Mouse (Mus musculus) hindbrain, embryonic 14.5 days (tissue): ENCODE measurements around the gene Maml2. TPM values are rescaled to one million over a fixed set of nuclear protein-coding genes. Genes with fewer than 3 reads are reported as not detected.

Experiments used
- ATAC-seq: fragments of 200-750 bp; cut with Nextera tagmentation; 2 replicates; pipeline ENCODE4 v1.8.0; 2017; ENCODE audit warnings: moderate number of reproducible peaks, mild to moderate bottlenecking, moderate TSS enrichment, moderate library complexity; ENCODE audit not compliant: low FRiP score
- DNase-seq: peaks from one replicate; pipeline ENCODE4 v3.0.0-alpha.2; 2015; ENCODE audit warnings: low spot score
- H3K27ac ChIP-seq: fragments of 300-500 bp; sonication (generic); 2 replicates; pipeline ENCODE4 v1.5.1; 2014; ENCODE audit warnings: mild to moderate bottlenecking, moderate library complexity
- H3K27me3 ChIP-seq: fragments of 300-500 bp; sonication (generic); 2 replicates; pipeline ENCODE4 v1.6.1; 2014; ENCODE audit warnings: mild to moderate bottlenecking, low read length, mixed read lengths; ENCODE audit not compliant: control insufficient read depth, insufficient read depth
- H3K36me3 ChIP-seq: fragments of 300-500 bp; sonication (generic); replicated peaks from 2 replicates; pipeline ENCODE4 v1.6.1; 2014; ENCODE audit not compliant: control insufficient read depth, insufficient read depth
- H3K4me1 ChIP-seq: fragments of 300-500 bp; sonication (generic); replicated peaks from 2 replicates; pipeline ENCODE4 v1.6.1; 2014; ENCODE audit warnings: antibody characterized with exemption, low read length, mixed read lengths; ENCODE audit not compliant: control insufficient read depth, insufficient read depth
- H3K4me2 ChIP-seq: fragments of 300-500 bp; sonication (generic); replicated peaks from 2 replicates; pipeline ENCODE4 v1.6.1; 2014; ENCODE audit warnings: mild to moderate bottlenecking, moderate library complexity
- H3K4me3 ChIP-seq: fragments of 300-500 bp; sonication (generic); replicated peaks from 2 replicates; pipeline ENCODE4 v1.5.1; 2014; ENCODE audit warnings: mild to moderate bottlenecking, low read length
- H3K9ac ChIP-seq: fragments of 300-500 bp; sonication (generic); 2 replicates; pipeline ENCODE4 v1.6.1; 2014
- H3K9me3 ChIP-seq: fragments of 300-500 bp; sonication (generic); 2 replicates; pipeline ENCODE4 v1.6.1; 2016; ENCODE audit warnings: low read length; ENCODE audit not compliant: control insufficient read depth
- WGBS: fragments of 180-500 bp; shearing (Covaris S2); extraction: QIAGEN DNeasy Blood & Tissue Kit; methylation state at CpG from one replicate; pipeline ENCODE4 v1.1.7; 2014; 5-methylcytosine and 5-hydroxymethylcytosine counted together
- polyA plus RNA-seq: library from polyadenylated mRNA; unstranded; fragments of >200 nt; fragmentation: Nextera tagmentation; extraction: Ambion mirVana; gene quantifications from 2 replicates; pipeline ENCODE4 v1.2.1, GENCODE M21; 2014

The Maml2 gene
- polyA plus RNA-seq, 1 experiment from 2014 or later, result 10.8 TPM

- Histone ChIP-seq H3K4me1 (peaks cover 18% of the 10 kb centered on the region), H3K9ac (no peak overlapping the region), H3K4me2 (no peak overlapping the region), H3K4me3 (no peak overlapping the region), H3K9me3 (no peaks in the 10 kb centered on the region), H3K27ac (no peak overlapping the region), H3K27me3 (no peaks in the 10 kb centered on the region), H3K36me3 (no peaks in the 10 kb centered on the region)
- no peak for DNase-seq
- WGBS, result 63% methylated on average over 6 of the region's 6 CpGs
- no peak for ATAC-seq
Observed at GRCm38 (mm10) chr9:13540781-13541180, 243.0 kb downstream of the Maml2 start.

- Histone ChIP-seq H3K4me3 (no peak overlapping the region), H3K27ac (peak overlapping the region; percentile 47; the same call in 1 of the 2 replicates)
Observed at GRCm38 (mm10) chr9:13543167-13543566, 245.4 kb downstream of the Maml2 start.

GRCm38 (mm10) chr9:13544133-13544532 lies 246.4 kb downstream of the Maml2 start:
- Histone ChIP-seq H3K4me2 (no peak overlapping the region), H3K9me3 (no peaks in the 10 kb centered on the region), H3K27ac (no peak overlapping the region), H3K9ac (no peak overlapping the region), H3K4me3 (no peak overlapping the region), H3K36me3 (no peaks in the 10 kb centered on the region), H3K27me3 (no peaks in the 10 kb centered on the region), H3K4me1 (peaks cover 9% of the 10 kb centered on the region; the same call in 1 of the 2 replicates)
- no peak for ATAC-seq
- DNase-seq, result no peak
- 53% methylated on average over 8 of the region's 8 CpGs for WGBS

More at GRCm38 (mm10) chr9:13543167-13543566, 245.4 kb downstream of the Maml2 start:
- no peak for DNase-seq
- Histone ChIP-seq H3K9me3 (no peaks in the 10 kb centered on the region), H3K9ac (peak overlapping the region; percentile 31; the same call in 1 of the 2 replicates), H3K27me3 (no peaks in the 10 kb centered on the region), H3K36me3 (no peaks in the 10 kb centered on the region), H3K4me2 (peak overlapping the region; percentile 0; the same call in 1 of the 2 replicates), H3K4me1 (peaks cover 10% of the 10 kb centered on the region; the same call in 1 of the 2 replicates)
- peak; percentile 67 for ATAC-seq
- 41% methylated on average over 8 of the region's 8 CpGs for WGBS

- Histone ChIP-seq H3K9me3 (no peaks in the 10 kb centered on the region), H3K27ac (no peak overlapping the region), H3K27me3 (no peaks in the 10 kb centered on the region), H3K4me2 (no peak overlapping the region), H3K4me1 (peaks cover 4% of the 10 kb centered on the region; the same call in 1 of the 2 replicates), H3K4me3 (no peak overlapping the region), H3K9ac (no peak overlapping the region), H3K36me3 (no peaks in the 10 kb centered on the region)
- no peak for ATAC-seq
- WGBS, result 81% methylated on average over 6 of the region's 6 CpGs
- DNase-seq, result no peak
Observed at GRCm38 (mm10) chr9:13545726-13546125, 248.0 kb downstream of the Maml2 start.

GRCm38 (mm10) chr9:13549911-13550310 lies 252.2 kb downstream of the Maml2 start:
- WGBS, result 59% methylated on average over 3 of the region's 3 CpGs
- Histone ChIP-seq H3K9me3 (no peaks in the 10 kb centered on the region), H3K4me2 (no peak overlapping the region), H3K36me3 (no peaks in the 10 kb centered on the region), H3K4me3 (no peak overlapping the region), H3K9ac (no peak overlapping the region), H3K4me1 (no peaks in the 10 kb centered on the region), H3K27ac (no peak overlapping the region), H3K27me3 (no peaks in the 10 kb centered on the region)
- ATAC-seq, result no peak
- no peak for DNase-seq

GRCm38 (mm10) chr9:13552380-13553052 lies 254.8 kb downstream of the Maml2 start:
- no peaks in the 10 kb centered on the region for H3K4me1 ChIP-seq
- 72% methylated on average over 5 of the region's 5 CpGs for WGBS
- H3K4me3 ChIP-seq, result no peak overlapping the region
- no peak overlapping the region for H3K9ac ChIP-seq
- DNase-seq, result no peak
- H3K4me2 ChIP-seq, result no peak overlapping the region
- no peak overlapping the region for H3K27ac ChIP-seq
- ATAC-seq, result no peak
- no peaks in the 10 kb centered on the region for H3K36me3 ChIP-seq
- H3K27me3 ChIP-seq, result no peaks in the 10 kb centered on the region
- H3K9me3 ChIP-seq, result no peaks in the 10 kb centered on the region

- no peaks in the 10 kb centered on the region for H3K36me3 ChIP-seq
- ATAC-seq (no peak), DNase-seq (no peak)
- H3K9me3 ChIP-seq, result no peaks in the 10 kb centered on the region
- H3K27ac ChIP-seq, result no peak overlapping the region
- no peak overlapping the region for H3K4me2 ChIP-seq
- H3K27me3 ChIP-seq, result no peaks in the 10 kb centered on the region
- H3K4me1 ChIP-seq, result no peaks in the 10 kb centered on the region
- no peak overlapping the region for H3K4me3 ChIP-seq
- H3K9ac ChIP-seq, result no peak overlapping the region
- 94% methylated on average over 5 of the region's 5 CpGs for WGBS
Observed at GRCm38 (mm10) chr9:13554773-13555172, 257.0 kb downstream of the Maml2 start.

- Histone ChIP-seq H3K36me3 (no peaks in the 10 kb centered on the region), H3K9ac (no peak overlapping the region), H3K27me3 (no peaks in the 10 kb centered on the region), H3K4me1 (no peaks in the 10 kb centered on the region), H3K4me3 (no peak overlapping the region), H3K9me3 (no peaks in the 10 kb centered on the region), H3K27ac (no peak overlapping the region), H3K4me2 (no peak overlapping the region)
- DNase-seq (no peak), ATAC-seq (no peak)
- 34% methylated on average over 8 of the region's 8 CpGs for WGBS
Observed at GRCm38 (mm10) chr9:13555973-13556481, 258.3 kb downstream of the Maml2 start.

GRCm38 (mm10) chr9:13556696-13557095 lies 258.9 kb downstream of the Maml2 start:
- no peak overlapping the region for H3K9ac ChIP-seq
- H3K27ac ChIP-seq, result no peak overlapping the region
- H3K9me3 ChIP-seq, result no peaks in the 10 kb centered on the region
- H3K4me3 ChIP-seq, result no peak overlapping the region
- WGBS, result 95% methylated on average over 3 of the region's 3 CpGs
- H3K4me1 ChIP-seq, result no peaks in the 10 kb centered on the region
- no peaks in the 10 kb centered on the region for H3K36me3 ChIP-seq
- ATAC-seq, result no peak
- no peak overlapping the region for H3K4me2 ChIP-seq
- DNase-seq, result no peak
- no peaks in the 10 kb centered on the region for H3K27me3 ChIP-seq
